Mouse (Mus musculus): ENCODE measurements around the gene Cadm1.

The Cadm1 gene

GRCm38 (mm10) chr9:47659366-47660090 is 129.6 kb downstream of the Cadm1 start:
- DNase-seq (ENCODE audit: extremely low read depth, low read depth, low spot score): peak; percentile 40

- no peak for DNase-seq (ENCODE audit: extremely low read depth, low read depth, low spot score)
Observed at GRCm38 (mm10) chr9:47661611-47662010, 131.6 kb downstream of the Cadm1 start.

- no peak for DNase-seq (ENCODE audit: extremely low read depth, low read depth, low spot score)
Observed at GRCm38 (mm10) chr9:47669206-47669605, 139.2 kb downstream of the Cadm1 start.

- DNase-seq (ENCODE audit: extremely low read depth, low read depth, low spot score): no peak
Observed at GRCm38 (mm10) chr9:47671617-47672016, 141.6 kb downstream of the Cadm1 start.

- DNase-seq (ENCODE audit: extremely low read depth, low read depth, low spot score): no peak
Observed at GRCm38 (mm10) chr9:47674766-47675713, 145.1 kb downstream of the Cadm1 start.

GRCm38 (mm10) chr9:47686881-47687280 is 156.9 kb downstream of the Cadm1 start:
- DNase-seq (ENCODE audit: extremely low read depth, low read depth, low spot score): no peak

- no peak for DNase-seq (ENCODE audit: extremely low read depth, low read depth, low spot score)
Observed at GRCm38 (mm10) chr9:47687604-47688003, 157.6 kb downstream of the Cadm1 start.

GRCm38 (mm10) chr9:47688297-47688696 is 158.3 kb downstream of the Cadm1 start:
- no peak for DNase-seq (ENCODE audit: extremely low read depth, low read depth, low spot score)

- no peak for DNase-seq (ENCODE audit: extremely low read depth, low read depth, low spot score)
Observed at GRCm38 (mm10) chr9:47692911-47693310, 162.9 kb downstream of the Cadm1 start.

- DNase-seq (ENCODE audit: extremely low read depth, low read depth, low spot score): no peak
Observed at GRCm38 (mm10) chr9:47699026-47699425, 169.1 kb downstream of the Cadm1 start.

GRCm38 (mm10) chr9:47700021-47700420 is 170.0 kb downstream of the Cadm1 start:
- DNase-seq (ENCODE audit: extremely low read depth, low read depth, low spot score): no peak

- DNase-seq (ENCODE audit: extremely low read depth, low read depth, low spot score): peak; percentile 18
Observed at GRCm38 (mm10) chr9:47703026-47703876, 173.3 kb downstream of the Cadm1 start.

GRCm38 (mm10) chr9:47706341-47706740 is 176.4 kb downstream of the Cadm1 start:
- no peak for DNase-seq (ENCODE audit: extremely low read depth, low read depth, low spot score)

GRCm38 (mm10) chr9:47707326-47707725 is 177.4 kb downstream of the Cadm1 start:
- DNase-seq (ENCODE audit: extremely low read depth, low read depth, low spot score): no peak

GRCm38 (mm10) chr9:47708299-47708698 is 178.3 kb downstream of the Cadm1 start:
- no peak for DNase-seq (ENCODE audit: extremely low read depth, low read depth, low spot score)

- DNase-seq (ENCODE audit: extremely low read depth, low read depth, low spot score): no peak
Observed at GRCm38 (mm10) chr9:47710946-47711345, 181.0 kb downstream of the Cadm1 start.

GRCm38 (mm10) chr9:47714541-47714940 is 184.6 kb downstream of the Cadm1 start:
- peak; percentile 52 for DNase-seq (ENCODE audit: extremely low read depth, low read depth, low spot score)

- DNase-seq (ENCODE audit: extremely low read depth, low read depth, low spot score): no peak
Observed at GRCm38 (mm10) chr9:47715415-47715814, 185.4 kb downstream of the Cadm1 start.

GRCm38 (mm10) chr9:47716883-47717282 is 186.9 kb downstream of the Cadm1 start:
- no peak for DNase-seq (ENCODE audit: extremely low read depth, low read depth, low spot score)

- DNase-seq (ENCODE audit: extremely low read depth, low read depth, low spot score): no peak
Observed at GRCm38 (mm10) chr9:47727611-47728010, 197.6 kb downstream of the Cadm1 start.

- DNase-seq (ENCODE audit: extremely low read depth, low read depth, low spot score): no peak
Observed at GRCm38 (mm10) chr9:47728852-47729251, 198.9 kb downstream of the Cadm1 start.

All from fat pad, adult 2 months (tissue).